Comparison of ENCODE assay signal across 8 mouse cellular contexts in genomic region chr5:117357129-117357477, GRCm38 (mm10). TPM values are rescaled to one million over a fixed set of nuclear protein-coding genes. Genes with fewer than 3 reads are reported as not detected.
A peak's percentile ranks its signal among the peaks of the same experiment; 100 is the strongest.
DNase-seq lines count a peak whose midpoint lies in the region; ATAC-seq and TF ChIP-seq lines count a peak whose summit lies in the region.

Gene Wsb2 (plus strand): TSS chr5:117357304.

- H3K4me1 ChIP-seq in hindbrain, embryonic 15.5 days (replicated peaks): peaks cover 47% of the 10 kb centered on the region

- H3K4me2 ChIP-seq in hindbrain, embryonic 15.5 days: peak within 1 kb of the TSS; percentile 96

- peak within 1 kb of the TSS; percentile 98 for H3K27ac ChIP-seq in gastrocnemius, adult 2 months
- peak within 1 kb of the TSS; percentile 93 for H3K27ac ChIP-seq in hindbrain, embryonic 15.5 days (replicated peaks)

- intact Hi-C loops in gastrocnemius, adult 2 months (cut with DNase I): loop anchor here (2.0 kb wide), 2 partner anchors 32 to 38 kb away; partner anchors contain the start of genes Rfc5 and Vsig10

- TF ChIP-seq CTCF in gastrocnemius, adult 2 months (IDR thresholded peaks at IDR 0.05): no peak

- DNase-seq in ZHBTc4 (ENCODE audit: low read depth, low spot score): peak; percentile 77
- DNase-seq in cerebellum, postnatal 36 days: peak; percentile 76 to 90
- DNase-seq in gastrocnemius, adult 2 months: peak; percentile 92
- peak in 1 of 2 experiments; percentile 69 for DNase-seq in left cerebral cortex, adult 8-10 months (ENCODE audit: low spot score in 2 of 2)
- peak; percentile 85 for DNase-seq in right cerebral cortex, adult 18-20 months
- peak; percentile 87 for DNase-seq in urinary bladder, postnatal 14 days (ENCODE audit: low spot score)

- H3K4me3 ChIP-seq in gastrocnemius, adult 2 months: peak within 1 kb of the TSS; percentile 80
- peak within 1 kb of the TSS; percentile 97 for H3K4me3 ChIP-seq in hindbrain, embryonic 15.5 days

- no peaks in the 10 kb centered on the region for H3K9me3 ChIP-seq in hindbrain, embryonic 15.5 days

- peak within 1 kb of the TSS; percentile 96 for H3K9ac ChIP-seq in hindbrain, embryonic 15.5 days

- H3K36me3 ChIP-seq in hindbrain, embryonic 15.5 days: no peaks in the 10 kb centered on the region

- ATAC-seq in hindbrain, embryonic 15.5 days (ENCODE audit: low FRiP score, low read depth): peak; percentile 72
- ATAC-seq in megakaryocyte, adult 5-6 weeks (ENCODE audit: poor library complexity, severe bottlenecking): peak; percentile 69

- H3K27me3 ChIP-seq in hindbrain, embryonic 15.5 days: no peaks in the 10 kb centered on the region

- WGBS in hindbrain, embryonic 15.5 days: 2% methylated on average over 11 of the region's 54 CpGs

RNA-seq across cellular contexts. Expression of gene Wsb2, which starts in this region (rescaled TPM):
- 10 to 100 TPM; 88.0 to 97.7 TPM for total RNA-seq in gastrocnemius, adult 2 months (2021)
- polyA plus RNA-seq in hindbrain, embryonic 15.5 days (2015; fragmentation: Nextera tagmentation; extraction: Ambion mirVana): 288 and 310 TPM in 2 replicates
- 100 to 1,000 TPM; 263 to 297 (median 279) TPM for total RNA-seq in left cerebral cortex, adult 8-10 months (2022)
- total RNA-seq in megakaryocyte, adult 5-6 weeks (2015): 15.5 and 21.3 TPM in 2 replicates
- total RNA-seq in megakaryocyte, adult 5-6 weeks (2017): 28.3 and 36.1 TPM in 2 replicates
